Mouse (Mus musculus): ENCODE measurements around the gene Ubxn11. TPM values are rescaled to one million over a fixed set of nuclear protein-coding genes. Genes with fewer than 3 reads are reported as not detected.
A peak's percentile ranks its signal among the peaks of the same experiment; 100 is the strongest.

Gene Ubxn11
- polyA plus RNA-seq, 1 experiment: 43.0 TPM

DNA sequence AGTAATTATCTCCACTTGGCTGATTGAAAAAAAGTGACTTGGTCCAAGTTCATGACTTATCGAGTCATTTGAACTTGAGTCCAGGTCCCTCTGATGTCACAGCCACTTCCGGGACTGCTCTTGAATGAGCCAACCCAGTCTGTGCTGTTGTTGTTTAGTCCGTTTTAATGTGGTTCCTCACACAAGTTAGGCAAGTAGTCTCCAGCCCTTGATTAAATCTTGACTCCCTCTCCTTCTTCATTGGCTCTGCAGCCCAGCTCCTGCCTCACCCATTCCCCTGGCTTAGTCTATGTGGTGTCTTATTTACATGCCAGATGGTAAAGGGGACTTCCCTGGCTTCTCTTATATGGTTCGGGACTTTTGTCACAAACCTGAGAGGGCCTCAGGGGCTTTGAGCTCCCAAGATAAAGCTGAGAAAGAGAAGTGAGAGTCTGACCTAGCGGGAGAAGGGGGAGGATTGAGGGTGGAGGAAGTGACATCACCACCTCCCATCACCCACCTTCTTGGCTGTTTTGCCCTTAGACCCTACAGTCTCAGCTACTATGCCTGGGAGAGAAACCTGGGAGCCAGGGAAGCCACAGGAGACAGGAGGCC, 5.3 kb upstream of the Ubxn11 start:
- Histone ChIP-seq H3K27ac (ENCODE audit: insufficient read depth, low read length) (peak overlapping the region; percentile 98), H3K4me1 (ENCODE audit: control insufficient read depth, insufficient read depth, insufficient read length) (peaks cover 47% of the 10 kb centered on the region; the same call in 1 of the 2 replicates), H3K27me3 (ENCODE audit: control insufficient read depth, insufficient read depth, low read length) (no peaks in the 10 kb centered on the region), H3K4me3 (ENCODE audit: extremely low read depth, insufficient read depth, insufficient read length) (no peak overlapping the region), H3K36me3 (ENCODE audit: control insufficient read depth, insufficient read depth, low read length) (peaks cover 10% of the 10 kb centered on the region)
- WGBS: 4% methylated on average over 5 of the region's 5 CpGs
- DNase-seq (ENCODE audit: low read depth in 1 of 2, low spot score in 2 of 2): peak; percentile 78 to 94
- TF ChIP-seq CTCF (IDR thresholded peaks at IDR 0.05; ENCODE audit: extremely low read depth, insufficient read depth, insufficient read length, insufficient replicate concordance): no peak
- no peak; the same call in 1 of the 2 replicates for TF ChIP-seq POLR2A (IDR thresholded peaks at IDR 0.05; ENCODE audit: low read depth, low read length)

GRCm38 (mm10) chr4:134098628-134099027, 3.7 kb upstream of the Ubxn11 start:
- Histone ChIP-seq H3K27me3 (ENCODE audit: control insufficient read depth, insufficient read depth, low read length) (no peaks in the 10 kb centered on the region), H3K36me3 (ENCODE audit: control insufficient read depth, insufficient read depth, low read length) (peaks cover 2% of the 10 kb centered on the region; the same call in 1 of the 2 replicates), H3K27ac (ENCODE audit: insufficient read depth, low read length) (peak overlapping the region; percentile 98), H3K4me1 (ENCODE audit: control insufficient read depth, insufficient read depth, insufficient read length) (peaks cover 43% of the 10 kb centered on the region; the same call in 1 of the 2 replicates), H3K4me3 (ENCODE audit: extremely low read depth, insufficient read depth, insufficient read length) (0 out of 2 replicates have a peak overlapping the region, but pooled peaks have one; percentile 7)
- DNase-seq (ENCODE audit: low read depth in 1 of 2, low spot score in 2 of 2): peak; percentile 90 to 93
- WGBS: 8% methylated on average over 8 of the region's 8 CpGs
- no peak for TF ChIP-seq POLR2A (IDR thresholded peaks at IDR 0.05; ENCODE audit: low read depth, low read length)
- TF ChIP-seq CTCF (IDR thresholded peaks at IDR 0.05; ENCODE audit: extremely low read depth, insufficient read depth, insufficient read length, insufficient replicate concordance): no peak

DNA sequence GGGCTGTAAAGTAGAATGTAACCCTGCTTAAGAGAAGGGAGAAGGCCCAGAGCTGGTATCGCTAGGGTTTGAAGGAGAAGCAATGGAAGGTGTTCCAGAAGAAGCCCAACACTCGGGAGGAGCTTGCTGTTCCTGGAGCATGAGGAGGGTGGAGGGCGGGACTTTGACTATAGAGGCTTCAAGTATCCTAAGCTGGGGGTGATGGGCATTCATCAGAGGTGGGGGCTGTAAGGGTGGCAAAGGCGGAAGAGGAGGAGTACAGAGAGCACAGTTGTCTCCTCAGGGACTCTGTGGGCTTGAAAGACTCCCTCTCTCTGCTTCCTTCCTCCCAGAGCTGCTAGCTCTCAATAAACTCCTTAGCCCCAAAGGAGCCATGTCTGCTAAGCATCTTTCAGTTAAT, 2.1 kb upstream of the Ubxn11 start:
- H3K27me3 ChIP-seq (ENCODE audit: control insufficient read depth, insufficient read depth, low read length): no peaks in the 10 kb centered on the region
- DNase-seq (ENCODE audit: low read depth in 1 of 2, low spot score in 2 of 2): peak in 1 of 2 experiments; percentile 50
- H3K4me1 ChIP-seq (ENCODE audit: control insufficient read depth, insufficient read depth, insufficient read length): peaks cover 43% of the 10 kb centered on the region; the same call in 1 of the 2 replicates
- WGBS: 49% methylated on average over 4 of the region's 4 CpGs
- TF ChIP-seq CTCF (IDR thresholded peaks at IDR 0.05; ENCODE audit: extremely low read depth, insufficient read depth, insufficient read length, insufficient replicate concordance): no peak
- no peak for TF ChIP-seq POLR2A (IDR thresholded peaks at IDR 0.05; ENCODE audit: low read depth, low read length)
- peak overlapping the region; percentile 98 for H3K27ac ChIP-seq (ENCODE audit: insufficient read depth, low read length)
- no peaks in the 10 kb centered on the region for H3K36me3 ChIP-seq (ENCODE audit: control insufficient read depth, insufficient read depth, low read length)
- no peak overlapping the region for H3K4me3 ChIP-seq (ENCODE audit: extremely low read depth, insufficient read depth, insufficient read length)

GRCm38 (mm10) chr4:134102742-134103119, 361 bp downstream of the Ubxn11 start:
- 12% methylated on average over 21 of the region's 21 CpGs for WGBS
- no peak for DNase-seq (ENCODE audit: low read depth in 1 of 2, low spot score in 2 of 2)
- no peak for TF ChIP-seq POLR2A (IDR thresholded peaks at IDR 0.05; ENCODE audit: low read depth, low read length)
- no peak for TF ChIP-seq CTCF (IDR thresholded peaks at IDR 0.05; ENCODE audit: extremely low read depth, insufficient read depth, insufficient read length, insufficient replicate concordance)
- Histone ChIP-seq H3K36me3 (ENCODE audit: control insufficient read depth, insufficient read depth, low read length) (no peaks in the 10 kb centered on the region), H3K4me1 (ENCODE audit: control insufficient read depth, insufficient read depth, insufficient read length) (peaks cover 40% of the 10 kb centered on the region; the same call in 1 of the 2 replicates), H3K27ac (ENCODE audit: insufficient read depth, low read length) (peak overlapping the region; percentile 70; the same call in 1 of the 2 replicates), H3K4me3 (ENCODE audit: extremely low read depth, insufficient read depth, insufficient read length) (peak overlapping the region; percentile 95), H3K27me3 (ENCODE audit: control insufficient read depth, insufficient read depth, low read length) (no peaks in the 10 kb centered on the region)

GRCm38 (mm10) chr4:134106105-134106504, 3.7 kb downstream of the Ubxn11 start:
- H3K27me3 ChIP-seq (ENCODE audit: control insufficient read depth, insufficient read depth, low read length): no peaks in the 10 kb centered on the region
- 33% methylated on average over 7 of the region's 7 CpGs for WGBS
- peak overlapping the region; percentile 21 for H3K27ac ChIP-seq (ENCODE audit: insufficient read depth, low read length)
- H3K4me3 ChIP-seq (ENCODE audit: extremely low read depth, insufficient read depth, insufficient read length): no peak overlapping the region
- no peaks in the 10 kb centered on the region for H3K36me3 ChIP-seq (ENCODE audit: control insufficient read depth, insufficient read depth, low read length)
- DNase-seq (ENCODE audit: low read depth in 1 of 2, low spot score in 2 of 2): no peak
- TF ChIP-seq CTCF (IDR thresholded peaks at IDR 0.05; ENCODE audit: extremely low read depth, insufficient read depth, insufficient read length, insufficient replicate concordance) (no peak), POLR2A (IDR thresholded peaks at IDR 0.05; ENCODE audit: low read depth, low read length) (no peak)
- H3K4me1 ChIP-seq (ENCODE audit: control insufficient read depth, insufficient read depth, insufficient read length): peaks cover 25% of the 10 kb centered on the region; the same call in 1 of the 2 replicates

DNA sequence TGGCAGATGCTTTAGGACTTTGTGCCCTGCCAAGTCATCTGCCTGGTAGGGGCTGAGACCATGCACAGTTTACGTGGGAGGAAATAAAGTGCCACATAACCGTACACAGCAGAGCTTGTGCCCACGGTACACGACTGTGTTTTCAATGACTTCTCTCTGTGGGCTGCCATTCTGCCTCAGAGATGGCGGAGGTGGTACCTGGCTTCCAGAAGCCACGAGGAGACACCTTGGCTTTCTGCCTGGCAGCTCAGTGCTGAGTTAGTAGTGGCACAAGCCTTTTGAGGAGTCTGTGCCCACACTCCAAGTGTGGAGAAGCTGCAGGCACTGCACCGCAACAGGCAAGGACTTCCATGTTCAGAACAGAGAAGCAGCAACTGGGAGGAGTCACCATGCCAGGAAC, 5.4 kb downstream of the Ubxn11 start:
- no peak for DNase-seq (ENCODE audit: low read depth in 1 of 2, low spot score in 2 of 2)
- no peak for TF ChIP-seq POLR2A (IDR thresholded peaks at IDR 0.05; ENCODE audit: low read depth, low read length)
- TF ChIP-seq CTCF (IDR thresholded peaks at IDR 0.05; ENCODE audit: extremely low read depth, insufficient read depth, insufficient read length, insufficient replicate concordance): no peak
- WGBS: 57% methylated on average over 7 of the region's 7 CpGs
- Histone ChIP-seq H3K4me3 (ENCODE audit: extremely low read depth, insufficient read depth, insufficient read length) (no peak overlapping the region), H3K4me1 (ENCODE audit: control insufficient read depth, insufficient read depth, insufficient read length) (peaks cover 20% of the 10 kb centered on the region; the same call in 1 of the 2 replicates), H3K27me3 (ENCODE audit: control insufficient read depth, insufficient read depth, low read length) (no peaks in the 10 kb centered on the region), H3K27ac (ENCODE audit: insufficient read depth, low read length) (no peak overlapping the region), H3K36me3 (ENCODE audit: control insufficient read depth, insufficient read depth, low read length) (no peaks in the 10 kb centered on the region)

DNA sequence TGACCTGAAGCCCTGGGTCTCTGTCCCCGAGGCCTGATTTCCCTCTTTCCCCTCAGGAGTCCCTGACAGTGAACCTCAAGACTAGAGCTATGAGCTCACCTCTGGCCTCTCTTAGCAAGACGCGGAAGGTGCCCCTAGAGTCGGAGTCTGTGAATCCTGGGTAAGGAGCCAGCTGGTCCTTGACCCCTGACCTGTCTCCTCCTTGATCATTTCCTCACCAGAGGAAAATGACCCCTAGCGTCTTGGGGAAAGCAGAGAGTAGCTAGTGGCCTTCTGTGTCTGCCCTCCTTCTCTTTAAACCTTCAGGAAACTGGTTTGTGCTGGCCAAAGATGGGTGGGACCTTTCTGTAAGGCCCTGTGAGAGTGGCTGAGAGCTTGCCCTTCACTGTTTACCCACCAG, 5.8 kb downstream of the Ubxn11 start:
- Histone ChIP-seq H3K4me1 (ENCODE audit: control insufficient read depth, insufficient read depth, insufficient read length) (peaks cover 18% of the 10 kb centered on the region; the same call in 1 of the 2 replicates), H3K4me3 (ENCODE audit: extremely low read depth, insufficient read depth, insufficient read length) (no peak overlapping the region)

More for the DNA sequence above, 5.8 kb downstream of the Ubxn11 start:
- WGBS: 84% methylated on average over 5 of the region's 5 CpGs
- Histone ChIP-seq H3K27ac (ENCODE audit: insufficient read depth, low read length) (no peak overlapping the region), H3K27me3 (ENCODE audit: control insufficient read depth, insufficient read depth, low read length) (no peaks in the 10 kb centered on the region), H3K36me3 (ENCODE audit: control insufficient read depth, insufficient read depth, low read length) (no peaks in the 10 kb centered on the region)
- DNase-seq (ENCODE audit: low read depth in 1 of 2, low spot score in 2 of 2): no peak
- TF ChIP-seq CTCF (IDR thresholded peaks at IDR 0.05; ENCODE audit: extremely low read depth, insufficient read depth, insufficient read length, insufficient replicate concordance): no peak
- TF ChIP-seq POLR2A (IDR thresholded peaks at IDR 0.05; ENCODE audit: low read depth, low read length): no peak

Data from spleen, adult 2 months (tissue).